Mouse (Mus musculus): ENCODE measurements around the gene Arhgef12.
A peak's percentile ranks its signal among the peaks of the same experiment; 100 is the strongest.

Gene Arhgef12

DNA sequence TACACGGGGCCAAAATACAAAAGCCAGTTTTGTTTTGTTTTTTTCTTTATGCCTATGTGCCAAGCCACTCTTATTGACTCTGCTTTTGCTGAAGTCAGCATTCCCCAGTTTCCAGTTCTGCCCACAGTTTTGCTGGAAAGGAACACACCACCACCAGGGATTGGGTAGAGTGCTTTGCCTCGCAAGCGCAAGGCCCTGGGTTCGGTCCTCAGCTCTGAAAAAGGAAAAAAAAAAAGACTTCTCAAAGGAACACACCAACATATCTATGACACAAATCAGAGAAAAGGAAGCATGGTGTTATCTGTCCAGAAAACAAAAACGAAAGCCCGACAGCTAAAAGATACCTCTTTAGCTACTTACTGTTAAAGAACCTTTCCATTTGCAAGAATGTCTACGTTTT lies 2.1 kb upstream of the Arhgef12 start:
- no peak for DNase-seq (ENCODE audit: low read depth, low spot score)

GRCm38 (mm10) chr9:43108721-43109120 lies 1.7 kb upstream of the Arhgef12 start:
- no peak for DNase-seq (ENCODE audit: low read depth, low spot score)

DNA sequence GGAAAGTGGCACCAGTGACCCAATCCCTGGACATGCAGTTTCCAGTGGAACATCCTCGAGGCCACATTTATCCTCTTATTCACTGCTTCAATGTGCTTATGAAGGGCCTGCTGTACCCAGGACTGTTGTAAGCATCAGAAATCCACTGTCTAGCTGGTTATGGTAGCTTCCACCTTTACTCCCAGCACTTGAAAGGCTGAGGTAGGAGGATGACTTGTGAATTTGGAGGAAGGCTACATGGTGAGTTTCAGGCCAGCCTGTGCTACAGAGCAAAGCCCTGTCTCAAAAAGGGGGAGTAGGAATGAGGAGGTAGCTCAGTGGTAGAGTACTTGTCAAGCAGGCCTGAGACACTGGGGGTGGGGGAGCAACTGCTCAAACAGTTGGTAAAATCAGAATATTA lies 1.0 kb upstream of the Arhgef12 start:
- no peak for DNase-seq (ENCODE audit: low read depth, low spot score)

DNA sequence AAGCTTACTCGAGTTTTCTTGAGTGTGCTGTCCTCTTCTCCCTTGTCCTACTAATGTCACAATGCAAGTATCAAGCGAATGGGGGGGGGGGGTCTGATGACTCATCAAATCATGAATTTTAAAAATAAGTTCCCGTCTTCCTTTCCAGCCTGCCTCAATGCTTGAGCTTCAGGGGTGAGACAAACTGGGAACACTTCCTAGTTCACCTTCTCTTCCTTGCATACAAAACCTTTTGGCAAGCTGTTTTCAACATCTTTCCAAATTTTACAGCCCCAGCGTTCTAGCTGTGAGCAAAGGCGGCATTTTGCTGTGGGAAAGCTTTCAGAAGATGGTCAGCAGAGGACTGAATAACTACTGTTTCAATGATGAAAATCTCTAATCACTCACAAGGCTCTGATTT lies 516 bp upstream of the Arhgef12 start:
- no peak for DNase-seq (ENCODE audit: low read depth, low spot score)

DNA sequence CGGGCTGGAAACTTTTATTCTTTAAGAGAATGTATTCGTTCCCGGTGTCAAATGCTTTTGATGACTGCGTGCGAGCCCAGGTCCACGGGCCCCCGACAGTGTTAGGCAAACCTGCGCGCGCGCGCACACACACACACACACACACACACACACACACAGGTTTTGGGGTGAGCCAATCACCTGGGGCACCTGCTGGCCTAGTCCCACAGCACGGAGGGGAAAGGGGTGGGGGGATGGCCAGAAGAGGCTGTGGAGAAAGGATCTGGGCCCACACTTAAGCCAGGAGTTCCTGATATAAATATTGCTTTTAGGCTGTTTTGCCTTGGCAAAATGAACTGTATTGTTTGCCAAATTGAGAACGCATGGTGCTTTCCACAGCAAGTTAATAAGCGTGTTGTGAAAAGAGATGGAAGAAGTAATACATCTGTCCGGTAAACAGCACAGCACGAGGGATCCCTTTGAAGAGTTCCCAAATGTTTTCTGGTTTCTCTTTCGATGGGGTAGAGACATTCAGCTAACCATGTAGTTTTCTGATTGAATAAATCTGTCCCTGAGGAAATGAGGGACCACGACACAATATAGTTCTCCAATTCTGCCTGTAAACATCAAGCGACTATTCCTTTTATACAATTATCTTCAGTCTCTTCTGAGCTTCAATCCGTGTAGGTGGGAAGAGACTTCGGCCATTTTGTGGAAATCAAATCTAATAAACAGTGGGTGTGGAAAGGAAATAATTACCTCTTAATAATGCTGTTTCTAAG lies 433 bp downstream of the Arhgef12 start:
- no peak for DNase-seq (ENCODE audit: low read depth, low spot score)

- peak; percentile 95 for DNase-seq (ENCODE audit: low read depth, low spot score)
Observed at GRCm38 (mm10) chr9:43105664-43106361, 1.2 kb downstream of the Arhgef12 start.

DNA sequence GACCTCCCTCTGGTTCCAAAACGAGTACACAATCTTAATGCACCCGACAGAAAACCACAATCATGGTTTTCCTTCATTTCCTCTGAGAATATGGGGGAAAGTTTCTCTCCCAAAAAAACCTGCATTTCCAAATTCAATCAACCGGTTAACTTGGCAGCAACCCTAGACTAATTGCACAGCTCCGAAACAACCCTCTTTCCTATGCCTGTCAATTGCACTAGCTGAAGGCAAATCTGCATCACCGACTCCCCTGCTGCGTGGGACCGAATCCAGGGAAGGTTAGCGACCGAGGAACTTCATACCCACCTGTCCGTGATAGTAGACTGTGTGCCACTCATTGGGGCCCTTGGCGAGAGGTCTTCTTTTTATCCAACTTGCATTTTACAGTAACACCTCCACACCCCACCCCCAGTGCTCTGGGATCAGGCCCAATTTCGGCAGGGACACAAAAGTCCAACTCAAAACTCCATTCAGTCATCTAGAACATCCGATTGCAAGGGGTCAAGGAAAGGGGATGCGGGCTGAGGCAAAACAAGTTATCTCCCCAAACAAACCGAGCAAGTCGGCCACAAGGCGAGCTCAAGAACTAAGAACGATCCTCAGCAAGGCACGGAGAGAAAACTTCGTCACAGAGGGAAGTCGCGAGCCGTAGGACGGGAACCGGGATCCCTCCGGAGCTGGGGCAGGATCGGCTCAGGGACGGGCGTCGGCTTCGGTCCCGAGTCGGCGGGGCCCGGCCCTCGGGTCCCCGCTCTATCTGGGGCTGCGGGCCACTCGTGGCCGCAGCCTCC lies 2.0 kb downstream of the Arhgef12 start:
- DNase-seq (ENCODE audit: low read depth, low spot score), result peak; percentile 74

DNA sequence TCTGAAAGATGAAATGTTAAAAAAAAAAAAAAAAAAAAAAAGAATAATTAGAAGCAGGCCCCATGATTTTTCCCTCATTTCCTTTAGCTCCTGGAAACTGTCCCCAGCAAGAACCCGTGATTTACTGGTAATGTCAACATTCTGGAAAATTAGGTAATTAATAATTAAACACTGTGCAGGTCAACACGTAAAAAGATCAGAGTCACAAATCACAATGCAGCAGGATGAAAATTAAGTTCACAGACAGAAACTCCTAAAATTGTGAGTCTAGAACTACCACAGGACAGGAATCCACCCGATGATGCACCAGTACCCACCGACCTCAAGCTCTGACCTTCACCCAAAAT lies 2.5 kb downstream of the Arhgef12 start:
- DNase-seq (ENCODE audit: low read depth, low spot score), result no peak

- no peak for DNase-seq (ENCODE audit: low read depth, low spot score)
Observed at GRCm38 (mm10) chr9:43103675-43104299, 3.3 kb downstream of the Arhgef12 start.

DNA sequence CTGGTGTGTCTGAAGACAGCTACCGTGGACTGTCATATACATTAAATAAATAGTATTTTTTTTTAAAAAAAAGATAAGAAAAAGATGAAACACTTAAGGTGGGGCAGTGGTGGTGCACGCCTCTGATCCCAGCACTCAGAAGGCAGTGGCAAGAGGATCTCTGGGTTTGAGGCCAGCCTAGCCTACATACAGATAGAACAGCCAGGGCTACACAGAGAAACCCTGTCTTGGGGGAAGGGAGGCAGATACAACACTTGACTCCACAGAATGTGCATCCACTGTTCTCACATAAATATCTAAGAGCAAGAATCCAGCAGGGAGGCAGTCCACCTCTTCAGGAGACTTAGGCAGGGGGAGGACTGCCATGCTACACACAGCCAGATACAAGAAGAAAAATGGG lies 4.1 kb downstream of the Arhgef12 start:
- DNase-seq (ENCODE audit: low read depth, low spot score), result no peak

DNA sequence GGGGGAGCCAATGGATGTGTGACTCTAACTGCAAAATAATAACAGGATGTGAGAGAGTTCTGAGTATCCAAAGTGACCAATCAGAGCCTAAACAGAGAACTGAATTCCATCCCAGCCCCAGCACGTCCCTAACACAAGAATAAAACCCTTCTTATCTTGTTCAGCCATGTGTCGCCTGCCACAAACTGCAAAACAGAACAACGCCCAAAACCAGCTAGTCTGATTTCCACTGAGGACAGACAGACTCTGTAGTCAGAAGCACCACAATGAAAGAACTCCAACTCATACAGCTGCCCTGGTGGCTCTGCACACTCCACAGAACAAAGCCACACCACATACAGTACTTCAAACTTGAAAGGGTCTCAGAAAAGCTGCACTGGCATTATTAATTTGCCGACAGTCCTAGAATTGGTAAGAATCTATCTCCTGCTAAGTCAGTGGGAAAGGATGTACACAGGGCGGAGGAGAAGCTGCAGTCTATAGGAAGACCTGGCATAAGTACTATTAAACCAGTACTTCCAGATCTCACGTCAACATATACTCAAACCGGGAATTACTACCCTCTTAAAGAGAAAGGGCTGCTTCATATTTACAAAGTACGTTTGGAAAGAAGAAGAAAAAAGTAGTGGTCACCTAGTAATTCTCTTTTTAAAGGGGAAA lies 5.0 kb downstream of the Arhgef12 start:
- no peak for DNase-seq (ENCODE audit: low read depth, low spot score)

GRCm38 (mm10) chr9:43098922-43099321 lies 8.1 kb downstream of the Arhgef12 start:
- no peak for DNase-seq (ENCODE audit: low read depth, low spot score)

- DNase-seq (ENCODE audit: low read depth, low spot score), result no peak
Observed at GRCm38 (mm10) chr9:43097801-43098557, 9.1 kb downstream of the Arhgef12 start.

DNA sequence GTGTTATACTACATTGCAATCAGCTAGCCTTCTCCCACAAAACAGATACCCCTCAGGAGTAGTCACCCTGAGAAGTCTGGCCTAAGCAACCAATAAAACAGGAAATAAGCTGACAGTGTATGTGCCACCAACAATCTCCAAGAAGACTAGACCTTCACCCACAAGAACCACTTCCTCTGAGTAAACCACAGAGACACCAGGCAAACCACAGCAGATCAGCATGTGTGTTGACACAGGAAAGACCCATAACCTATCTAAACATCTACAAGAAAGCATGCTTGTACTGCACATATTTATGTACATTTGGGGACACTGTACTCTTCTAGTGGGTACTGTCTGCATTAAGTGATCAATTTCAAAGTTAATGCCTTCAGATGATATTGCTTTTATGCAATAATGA lies 10.7 kb downstream of the Arhgef12 start:
- DNase-seq (ENCODE audit: low read depth, low spot score), result no peak

DNA sequence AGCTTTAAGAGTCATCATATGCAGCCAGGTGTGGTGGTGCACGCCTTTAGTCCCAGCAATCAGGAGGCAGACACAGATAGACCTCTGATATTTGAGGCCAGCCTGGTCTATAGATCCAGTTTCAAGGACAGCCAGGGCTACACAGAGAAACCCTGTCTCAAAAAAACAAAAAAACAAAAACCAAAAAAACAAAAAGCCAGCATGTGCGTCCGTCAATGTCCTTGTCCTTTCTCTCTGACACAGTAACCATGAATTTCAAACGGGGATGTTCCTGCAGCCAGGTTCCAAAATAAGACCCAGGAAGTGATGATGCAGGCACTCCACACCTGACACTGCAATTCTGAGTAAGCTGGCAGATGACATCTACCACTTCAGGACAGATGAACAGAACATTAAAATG lies 12.2 kb downstream of the Arhgef12 start:
- DNase-seq (ENCODE audit: low read depth, low spot score), result no peak

GRCm38 (mm10) chr9:43093803-43094202 lies 13.2 kb downstream of the Arhgef12 start:
- no peak for DNase-seq (ENCODE audit: low read depth, low spot score)

DNA sequence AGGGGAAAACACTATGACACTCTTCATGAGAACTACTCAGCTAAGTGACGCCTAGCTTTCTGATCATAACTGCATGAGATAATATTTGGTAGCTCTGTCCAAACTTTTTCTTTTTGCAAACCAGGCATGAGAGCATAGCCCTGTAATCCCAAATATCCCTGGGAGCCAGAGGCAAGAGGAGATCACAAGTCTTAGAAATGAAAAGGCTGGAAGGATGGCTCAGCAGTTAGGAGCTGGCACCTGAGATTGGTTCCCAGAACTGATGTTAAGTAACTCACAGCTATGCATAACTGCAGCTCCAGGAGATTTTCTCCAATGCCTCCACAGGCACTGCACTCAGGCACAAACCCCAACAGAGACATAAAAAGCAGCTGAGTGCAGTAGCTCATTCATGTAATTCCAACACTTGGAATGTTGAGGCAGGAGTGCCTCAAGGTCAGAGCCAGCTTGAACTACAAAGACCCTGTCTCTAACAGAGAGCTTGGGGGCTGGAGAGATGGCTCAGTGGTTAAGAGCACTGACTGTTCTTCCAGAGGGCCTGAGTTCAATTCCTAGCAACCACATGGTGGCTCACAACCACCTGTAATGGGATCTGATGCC lies 21.3 kb downstream of the Arhgef12 start:
- DNase-seq (ENCODE audit: low read depth, low spot score), result peak; percentile 86

- peak; percentile 59 for DNase-seq (ENCODE audit: low read depth, low spot score)
Observed at GRCm38 (mm10) chr9:43084496-43085362, 22.3 kb downstream of the Arhgef12 start.

DNA sequence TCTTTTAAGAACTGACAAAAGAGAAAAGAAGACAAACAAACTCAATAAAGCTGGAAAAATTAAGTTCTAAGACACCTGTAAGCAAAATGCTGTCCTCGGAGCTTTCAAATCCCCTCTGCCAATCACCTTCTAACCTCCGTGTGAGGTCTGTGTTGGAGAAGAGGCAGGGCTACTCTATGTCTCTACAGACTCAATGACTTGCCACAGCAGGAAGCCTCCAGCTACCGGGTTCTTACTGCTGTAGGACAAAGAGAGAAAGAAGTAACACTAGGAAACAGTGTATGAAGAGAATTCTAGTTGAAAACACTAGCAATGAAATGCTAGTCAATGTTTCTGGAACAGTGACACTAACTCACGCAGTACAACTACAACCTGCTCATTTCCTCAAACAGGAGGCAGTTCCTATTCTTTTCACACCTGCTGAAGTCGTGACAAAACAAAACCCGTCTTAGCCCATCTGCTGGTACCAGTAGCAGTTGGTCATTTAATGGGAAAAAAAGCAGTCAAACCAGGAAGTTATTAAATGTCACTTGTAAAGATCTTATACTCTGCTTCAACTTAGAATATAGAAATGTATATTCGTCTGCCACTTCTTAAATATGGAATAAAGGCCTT lies 23.5 kb downstream of the Arhgef12 start:
- DNase-seq (ENCODE audit: low read depth, low spot score), result peak; percentile 92

Measured in R1 (cell line).